31 mouse cellular contexts compared by ENCODE assay signal in genomic region chr14:32835181-32835580, GRCm38 (mm10). TPM values are rescaled to one million over a fixed set of nuclear protein-coding genes. Genes with fewer than 3 reads are reported as not detected.
A peak's percentile ranks its signal among the peaks of the same experiment; 100 is the strongest.
DNase-seq lines count a peak whose midpoint lies in the region; ATAC-seq and TF ChIP-seq lines count a peak whose summit lies in the region.
"Had no signal": no experiment of that assay in that cellular context is flagged by ENCODE, and none has a peak within 500 bp of the region (broad histone marks: within the 10 kb centered on the region; RNA-seq: fewer than 3 reads in every experiment).

No protein-coding gene starts in this region.

- 36% methylated on average over 14 of the region's 14 CpGs for WGBS in cerebellum, adult 2 months
- WGBS in heart, postnatal 0 days: 57% methylated on average over 14 of the region's 14 CpGs

- peak overlapping the region; percentile 28 for H3K4me3 ChIP-seq in cerebellum, adult 2 months (replicated peaks; ENCODE audit: insufficient read depth, low read depth, low read length)
- no peak overlapping the region for H3K4me3 ChIP-seq in heart, postnatal 0 days (ENCODE audit: low read depth, low read length)
- peak overlapping the region; percentile 33; the same call in 1 of the 2 replicates for H3K4me3 ChIP-seq in ES-Bruce4 (ENCODE audit: low read depth, low read length)
- H3K4me3 ChIP-seq: embryonic facial prominence, embryonic 15.5 days; forebrain, embryonic 15.5 days; limb, embryonic 10.5 days; liver, embryonic 15.5 days; midbrain, embryonic 15.5 days; neural tube, embryonic 12.5 days had no signal

- TF ChIP-seq POLR2A in cerebellum, adult 2 months (IDR thresholded peaks at IDR 0.05; ENCODE audit: borderline replicate concordance, insufficient read depth, low read length): no peak
- TF ChIP-seq POLR2A in ES-Bruce4 (IDR thresholded peaks at IDR 0.05; ENCODE audit: insufficient read depth, low read length): no peak

- H3K4me2 ChIP-seq in heart, postnatal 0 days (ENCODE audit: low read depth, low read length): peak overlapping the region; percentile 24; the same call in 1 of the 2 replicates
- H3K4me2 ChIP-seq: embryonic facial prominence, embryonic 15.5 days; forebrain, embryonic 15.5 days; hindbrain, embryonic 14.5 days; liver, embryonic 15.5 days; midbrain, embryonic 15.5 days; neural tube, embryonic 12.5 days had no signal

- no peak for TF ChIP-seq CTCF in cerebellum, adult 2 months (IDR thresholded peaks at IDR 0.05; ENCODE audit: borderline replicate concordance, insufficient read depth, low read depth, low read length)
- TF ChIP-seq CTCF in heart, postnatal 0 days (IDR thresholded peaks at IDR 0.05; ENCODE audit: low read depth): no peak
- TF ChIP-seq CTCF in ES-Bruce4 (IDR thresholded peaks at IDR 0.05; ENCODE audit: low read depth, low read length): no peak

- 0 out of 2 replicates have a peak, but pooled peaks have one; percentile 17 for ATAC-seq in heart, postnatal 0 days (ENCODE audit: insufficient read depth, low read depth)
- ATAC-seq: activated CD4-positive, CD25-positive, alpha-beta regulatory T cell, adult 4 months; forebrain, embryonic 15.5 days; inflammation-experienced regulatory T-cells, adult 6 months; lung, postnatal 0 days; midbrain, embryonic 15.5 days had no signal

- intact Hi-C loops in heart, postnatal 25 days (cut with DNase I): no loop called here

- H3K27me3 ChIP-seq in cerebellum, adult 2 months (ENCODE audit: control insufficient read depth, insufficient read depth, low read length): no peaks in the 10 kb centered on the region
- H3K27me3 ChIP-seq in heart, postnatal 0 days (ENCODE audit: control insufficient read depth, insufficient read depth, low read length): no peaks in the 10 kb centered on the region
- no peaks in the 10 kb centered on the region; the same call in 1 of the 2 replicates for H3K27me3 ChIP-seq in ES-Bruce4 (ENCODE audit: control insufficient read depth, insufficient read depth, low read length, poor library complexity, severe bottlenecking)
- H3K27me3 ChIP-seq: embryonic facial prominence, embryonic 15.5 days; forebrain, embryonic 15.5 days; liver, embryonic 15.5 days; midbrain, embryonic 15.5 days; neural tube, embryonic 12.5 days had no signal

- no peak overlapping the region for H3K27ac ChIP-seq in cerebellum, adult 2 months (ENCODE audit: insufficient read depth, low read length)
- no peak overlapping the region for H3K27ac ChIP-seq in heart, postnatal 0 days (ENCODE audit: low read depth)
- no peak overlapping the region for H3K27ac ChIP-seq in ES-Bruce4 (ENCODE audit: insufficient read depth, low read length)
- H3K27ac ChIP-seq: embryonic facial prominence, embryonic 15.5 days; forebrain, embryonic 15.5 days; hindbrain, embryonic 14.5 days; limb, embryonic 10.5 days; liver, embryonic 15.5 days; macrophage; midbrain, embryonic 15.5 days; neural tube, embryonic 12.5 days had no signal

- H3K9me3 ChIP-seq in heart, postnatal 0 days (replicated peaks; ENCODE audit: control insufficient read depth, low read length): no peaks in the 10 kb centered on the region
- H3K9me3 ChIP-seq in ES-Bruce4 (replicated peaks; ENCODE audit: control insufficient read depth, insufficient read depth, low read length, poor library complexity, severe bottlenecking): no peaks in the 10 kb centered on the region
- H3K9me3 ChIP-seq: embryonic facial prominence, embryonic 15.5 days; forebrain, embryonic 15.5 days; limb, embryonic 10.5 days; liver, embryonic 15.5 days; midbrain, embryonic 15.5 days had no signal

- TF ChIP-seq EP300 in heart, postnatal 0 days (IDR thresholded peaks at IDR 0.05; ENCODE audit: low read depth): no peak
- TF ChIP-seq EP300 in ES-Bruce4 (IDR thresholded peaks at IDR 0.05; ENCODE audit: insufficient read depth, low read depth, low read length): no peak

- no peaks in the 10 kb centered on the region for H3K4me1 ChIP-seq in cerebellum, adult 2 months (ENCODE audit: control insufficient read depth, insufficient read depth, low read length)
- 0 out of 2 replicates have a peak, but pooled peaks cover 4% of the 10 kb centered on the region for H3K4me1 ChIP-seq in heart, postnatal 0 days (ENCODE audit: control insufficient read depth, insufficient read depth)
- no peaks in the 10 kb centered on the region for H3K4me1 ChIP-seq in ES-Bruce4 (ENCODE audit: control insufficient read depth, insufficient read depth, low read length)
- H3K4me1 ChIP-seq: embryonic facial prominence, embryonic 15.5 days; forebrain, embryonic 15.5 days; limb, embryonic 10.5 days; liver, embryonic 15.5 days; midbrain, embryonic 15.5 days; neural tube, embryonic 12.5 days had no signal

- no peak for DNase-seq in cerebellum, adult 2 months
- no peak for DNase-seq in cerebellum, adult 11 months
- no peak for DNase-seq in heart, postnatal 0 days (ENCODE audit: low spot score)
- no peak for DNase-seq in heart, postnatal 25 days (ENCODE audit: low spot score)
- peak; percentile 77 to 79 for DNase-seq in adrenal gland, postnatal 36 days
- no peak for DNase-seq in spleen, postnatal 4 days (ENCODE audit: low spot score in 2 of 2)
- DNase-seq: cerebellum, adult 9-11 months; gastrocnemius, postnatal 10 days; heart, postnatal 36 days; kidney, adult 2 months; kidney, postnatal 10 days; liver; right cerebral cortex, postnatal 14 days; spleen, adult 18-20 months had no signal

- H3K36me3 ChIP-seq in heart, postnatal 0 days (replicated peaks; ENCODE audit: control insufficient read depth, insufficient read depth, low read length): no peaks in the 10 kb centered on the region
- no peaks in the 10 kb centered on the region for H3K36me3 ChIP-seq in ES-Bruce4 (ENCODE audit: control insufficient read depth, insufficient read depth, low read length, poor library complexity, severe bottlenecking)
- H3K36me3 ChIP-seq: embryonic facial prominence, embryonic 15.5 days; forebrain, embryonic 15.5 days; limb, embryonic 10.5 days; liver, embryonic 15.5 days; midbrain, embryonic 15.5 days; neural tube, embryonic 12.5 days had no signal

- H3K9ac ChIP-seq in heart, postnatal 0 days (replicated peaks; ENCODE audit: low read depth, low read length): no peak overlapping the region
- H3K9ac ChIP-seq in ES-Bruce4 (ENCODE audit: low read depth, poor library complexity, severe bottlenecking): no peak overlapping the region
- H3K9ac ChIP-seq: embryonic facial prominence, embryonic 15.5 days; forebrain, embryonic 15.5 days; hindbrain, embryonic 14.5 days; liver, embryonic 15.5 days; midbrain, embryonic 15.5 days; neural tube, embryonic 12.5 days had no signal

RNA-seq across cellular contexts. Expression of gene Fam170b, which starts 1.4 kb away (rescaled TPM):
- not detected in 2 replicates for polyA plus RNA-seq in cerebellum, adult 2 months (2012; rRNA removed)
- not detected in 2 replicates for total RNA-seq in heart, postnatal 0 days (2014; rRNA removed; ENCODE audit: low replicate concordance)
- 0.12 and 0.14 TPM in 2 replicates for polyA plus RNA-seq in heart, postnatal 0 days (2015; fragmentation: Nextera tagmentation; extraction: Ambion mirVana)
- not detected for total RNA-seq in heart, postnatal 25 days (2021)
- polyA plus RNA-seq in ES-Bruce4 (2011; ENCODE audit: insufficient read depth, insufficient read length, low read depth, missing spikeins): not detected in 2 replicates
- under 1 TPM; 0.33 to 0.36 TPM for total RNA-seq in adrenal gland, postnatal 36 days (2021)
- total RNA-seq: common myeloid progenitor, adult 5-6 weeks; gastrocnemius, postnatal 10 days; granulocyte monocyte progenitor cell, adult 5-6 weeks; layer of hippocampus, postnatal 14 days had no signal
- polyA plus RNA-seq: activated CD4-positive, CD25-positive, alpha-beta regulatory T cell, adult 4 months; brain, embryonic 14.5 days; forebrain, embryonic 15.5 days; hindbrain, embryonic 14.5 days; inflammation-experienced regulatory T-cells, adult 6 months; kidney, adult 2 months; macrophage; midbrain, embryonic 15.5 days; neural tube, embryonic 12.5 days; thymus, postnatal 0 days had no signal

RNA-seq across cellular contexts. Expression of gene Vstm4, which starts 21.4 kb away (rescaled TPM):
- polyA plus RNA-seq in cerebellum, adult 2 months (2012; rRNA removed): 5.5 and 7.1 TPM in 2 replicates
- 11.5 and 22.9 TPM in 2 replicates for total RNA-seq in heart, postnatal 0 days (2014; rRNA removed; ENCODE audit: low replicate concordance)
- 21.5 and 22.2 TPM in 2 replicates for polyA plus RNA-seq in heart, postnatal 0 days (2015; fragmentation: Nextera tagmentation; extraction: Ambion mirVana)
- total RNA-seq in heart, postnatal 25 days (2021): 10 to 100 TPM; 10.2 to 12.4 TPM
- polyA plus RNA-seq in ES-Bruce4 (2011; ENCODE audit: insufficient read depth, insufficient read length, low read depth, missing spikeins): not detected in 2 replicates
- 10 to 100 TPM; 17.3 to 17.6 TPM for total RNA-seq in adrenal gland, postnatal 36 days (2021)
- total RNA-seq: common myeloid progenitor, adult 5-6 weeks; granulocyte monocyte progenitor cell, adult 5-6 weeks had no signal
- polyA plus RNA-seq: inflammation-experienced regulatory T-cells, adult 6 months had no signal

RNA-seq across cellular contexts. Expression of gene Tmem273, which starts 49.4 kb away (rescaled TPM):
- polyA plus RNA-seq in cerebellum, adult 2 months (2012; rRNA removed): 0.54 and 0.59 TPM in 2 replicates
- total RNA-seq in heart, postnatal 0 days (2014; rRNA removed; ENCODE audit: low replicate concordance): 0.42 TPM in 1 of 2 replicates, not detected in the other
- 0.27 and 0.49 TPM in 2 replicates for polyA plus RNA-seq in heart, postnatal 0 days (2015; fragmentation: Nextera tagmentation; extraction: Ambion mirVana)
- total RNA-seq in heart, postnatal 25 days (2021): under 1 TPM; 0.45 to 0.91 TPM
- not detected in 2 replicates for polyA plus RNA-seq in ES-Bruce4 (2011; ENCODE audit: insufficient read depth, insufficient read length, low read depth, missing spikeins)
- 1 to 10 TPM; 3.9 to 5.2 TPM for total RNA-seq in adrenal gland, postnatal 36 days (2021)

Comparison
In these comparisons a context has a peak if more than half of its experiments do, and no peak if none do; other contexts are left out.
1. DNase-seq: peak in adrenal gland, postnatal 36 days (2 of 2); none in cerebellum, adult 2 months (0 of 2), cerebellum, adult 11 months (single experiment), heart, postnatal 0 days (single experiment), heart, postnatal 25 days (single experiment) and spleen, postnatal 4 days (0 of 2).